Mouse (Mus musculus): ENCODE data around the gene Trim2.

GRCm38 (mm10) chr3:84219720-84220273 is 86.9 kb downstream of the Trim2 start:
- no peak for TF ChIP-seq MYOD1 (IDR thresholded peaks at IDR 0.05; ENCODE audit: control insufficient read depth, insufficient read length, low read depth)
- no peak for TF ChIP-seq CTCF (IDR thresholded peaks at IDR 0.05; ENCODE audit: control insufficient read depth, insufficient read depth, insufficient read length)
- TF ChIP-seq MAX (IDR thresholded peaks at IDR 0.05), result no peak
- TF ChIP-seq USF1 (IDR thresholded peaks at IDR 0.05; ENCODE audit: low read depth), result no peak
- no peak for TF ChIP-seq CEBPB (IDR thresholded peaks at IDR 0.05; ENCODE audit: low read depth)
- no peak for TF ChIP-seq MYOG (IDR thresholded peaks at IDR 0.05; ENCODE audit: control insufficient read depth, extremely low read depth, insufficient read length)

All from C2C12 (cell line).